Mouse (Mus musculus): ENCODE measurements around the gene Zfhx3.

Gene Zfhx3

GRCm38 (mm10) chr8:108770334-108770733 lies 827.9 kb downstream of the Zfhx3 start:
- ChIA-PET CTCF (interaction anchor here in 3 of 4 experiments (0.6 to 1.2 kb wide), 4 partner anchors 11 to 1106 kb away, joined by 4 to 6 read pairs (median 4); no protein-coding TSS in a partner anchor), POLR2A (interaction anchor here in 1 of 4 experiments (0.9 to 1.9 kb wide), 2 partner anchors 8 to 141 kb away, joined by 3 to 6 read pairs; no protein-coding TSS in a partner anchor)

GRCm38 (mm10) chr8:108773436-108773835 lies 831.0 kb downstream of the Zfhx3 start:
- ChIA-PET POLR2A (interaction anchor here in 1 of 4 experiments (0.7 kb wide), 1 partner anchor 67 kb away, joined by 4 read pairs; no protein-coding TSS in a partner anchor), CTCF (no interaction called here)

- ChIA-PET CTCF (interaction anchor here in 3 of 4 experiments (0.6 kb wide), 3 partner anchors 17 to 1836 kb away, joined by 3 to 4 read pairs (median 3); no protein-coding TSS in a partner anchor), POLR2A (interaction anchor here in 1 of 4 experiments (0.6 to 1.3 kb wide), 3 partner anchors 8 to 198 kb away, joined by 3 to 6 read pairs (median 4); no protein-coding TSS in a partner anchor)
Observed at GRCm38 (mm10) chr8:108778063-108778462, 835.6 kb downstream of the Zfhx3 start.

DNA sequence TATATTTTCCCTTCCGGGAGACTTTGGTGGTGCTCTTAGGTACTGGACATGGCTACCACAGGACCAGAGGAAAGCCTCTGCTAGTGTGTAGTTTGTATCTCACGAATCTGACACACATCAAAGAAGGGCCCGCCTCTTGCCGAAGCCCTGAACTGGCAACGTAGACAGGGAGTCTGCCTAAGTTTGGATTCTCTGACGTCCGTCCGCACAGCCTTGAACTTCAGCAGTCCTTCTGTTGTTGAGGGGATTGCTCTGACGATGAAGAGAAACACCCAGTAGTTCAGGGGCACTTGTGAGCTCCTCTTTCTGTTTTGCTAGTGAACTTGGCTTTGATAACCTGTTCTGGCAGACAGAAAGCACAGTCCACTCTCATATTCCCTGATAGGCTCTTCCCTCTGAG lies 836.1 kb downstream of the Zfhx3 start:
- POLR2A ChIA-PET: interaction anchor here in 1 of 4 experiments (1.3 kb wide), 1 partner anchor 9 kb away, joined by 6 read pairs; no protein-coding TSS in a partner anchor
- CTCF ChIA-PET: no interaction called here

- ChIA-PET CTCF (no interaction called here), POLR2A (interaction anchor here in 2 of 4 experiments (0.5 to 0.6 kb wide), 2 partner anchors 240 to 1433 kb away, joined by 3 to 7 read pairs; no protein-coding TSS in a partner anchor)
Observed at GRCm38 (mm10) chr8:108780766-108781165, 838.3 kb downstream of the Zfhx3 start.

DNA sequence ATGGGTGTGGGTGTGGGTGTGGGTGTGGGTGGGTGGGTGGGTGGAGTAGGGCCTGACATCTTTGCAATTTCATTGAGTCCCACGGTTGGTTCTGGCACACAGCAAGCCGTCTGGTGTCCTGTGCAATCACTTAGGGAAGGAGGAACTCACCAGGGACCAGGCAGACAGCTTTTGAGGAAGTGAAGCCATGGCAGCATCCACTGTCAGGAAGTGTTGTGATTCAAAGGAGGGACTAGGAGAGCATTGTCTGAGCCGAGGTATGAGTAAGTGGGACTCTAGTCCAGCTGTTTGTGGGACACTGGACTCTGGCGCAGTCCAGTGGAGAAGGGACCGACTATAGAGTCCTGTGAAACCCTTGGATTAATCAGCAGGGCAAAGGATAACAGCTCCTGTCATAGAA lies 838.7 kb downstream of the Zfhx3 start:
- POLR2A ChIA-PET: interaction anchor here in 1 of 4 experiments (0.5 to 0.6 kb wide), 2 partner anchors 41 to 1433 kb away, joined by 3 read pairs; no protein-coding TSS in a partner anchor
- CTCF ChIA-PET: no interaction called here

DNA sequence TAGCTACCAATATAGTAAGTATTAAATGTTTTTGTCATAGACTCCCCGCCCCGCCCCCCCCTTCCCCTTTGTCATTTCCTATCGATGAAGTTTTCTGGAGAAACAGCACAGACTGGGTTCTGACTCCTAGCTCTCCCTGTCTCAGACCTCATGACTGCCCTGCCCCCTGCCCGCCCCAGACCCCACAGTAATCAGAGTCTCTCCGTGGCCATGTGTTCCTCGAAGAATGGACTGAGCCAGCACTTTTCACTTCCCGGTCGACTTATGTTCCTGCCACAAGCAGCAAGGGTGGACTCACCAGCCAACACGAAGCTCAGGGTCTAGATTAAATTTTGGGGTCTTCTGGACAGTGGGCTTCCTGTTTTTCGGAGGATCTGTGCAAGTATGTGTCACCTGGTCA lies 840.7 kb downstream of the Zfhx3 start:
- CTCF ChIA-PET: interaction anchor here in 1 of 4 experiments (0.6 to 0.7 kb wide), 2 partner anchors 24 to 573 kb away, joined by 3 to 4 read pairs; no protein-coding TSS in a partner anchor
- POLR2A ChIA-PET: interaction anchor here in 2 of 4 experiments (0.6 kb wide), 2 partner anchors 153 to 230 kb away, joined by 4 read pairs; no protein-coding TSS in a partner anchor

- CTCF ChIA-PET: interaction anchor here in 2 of 4 experiments (0.7 kb wide), 2 partner anchors 76 to 669 kb away, joined by 4 to 5 read pairs; no protein-coding TSS in a partner anchor
- POLR2A ChIA-PET: no interaction called here
Observed at GRCm38 (mm10) chr8:108788156-108788761, 845.8 kb downstream of the Zfhx3 start.

- CTCF ChIA-PET: no interaction called here
Observed at GRCm38 (mm10) chr8:108788762-108789157, 846.3 kb downstream of the Zfhx3 start.

GRCm38 (mm10) chr8:108790559-108791293 lies 848.3 kb downstream of the Zfhx3 start:
- CTCF ChIA-PET: interaction anchor here (0.5 to 1.7 kb wide), 14 partner anchors 23 to 631 kb away, joined by 3 to 7 read pairs (median 4); no protein-coding TSS in a partner anchor
- POLR2A ChIA-PET: interaction anchor here (0.5 to 1.7 kb wide), 11 partner anchors 9 to 1087 kb away, joined by 3 to 8 read pairs (median 4); no protein-coding TSS in a partner anchor

More at GRCm38 (mm10) chr8:108788762-108789157, 846.3 kb downstream of the Zfhx3 start:
- POLR2A ChIA-PET: no interaction called here

DNA sequence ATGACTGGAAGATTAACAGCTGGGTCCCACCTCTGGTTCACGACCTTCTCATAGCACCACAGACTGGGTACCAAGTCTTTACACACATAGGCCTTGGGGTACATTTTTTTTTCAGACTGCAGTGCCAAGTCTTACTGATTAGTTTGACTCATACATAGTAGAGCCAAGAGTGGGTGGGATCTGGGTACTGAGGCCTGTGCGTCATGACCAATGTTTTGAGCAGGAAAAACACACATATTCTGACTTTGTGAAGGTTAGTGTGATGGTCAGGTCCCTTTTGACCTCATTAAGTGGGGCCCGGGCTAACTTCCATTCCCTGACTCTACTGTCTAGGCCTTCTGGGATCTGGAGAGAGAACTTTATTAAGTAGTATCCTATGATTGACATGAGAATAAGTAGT lies 853.6 kb downstream of the Zfhx3 start:
- ChIA-PET CTCF (no interaction called here), POLR2A (no interaction called here)

DNA sequence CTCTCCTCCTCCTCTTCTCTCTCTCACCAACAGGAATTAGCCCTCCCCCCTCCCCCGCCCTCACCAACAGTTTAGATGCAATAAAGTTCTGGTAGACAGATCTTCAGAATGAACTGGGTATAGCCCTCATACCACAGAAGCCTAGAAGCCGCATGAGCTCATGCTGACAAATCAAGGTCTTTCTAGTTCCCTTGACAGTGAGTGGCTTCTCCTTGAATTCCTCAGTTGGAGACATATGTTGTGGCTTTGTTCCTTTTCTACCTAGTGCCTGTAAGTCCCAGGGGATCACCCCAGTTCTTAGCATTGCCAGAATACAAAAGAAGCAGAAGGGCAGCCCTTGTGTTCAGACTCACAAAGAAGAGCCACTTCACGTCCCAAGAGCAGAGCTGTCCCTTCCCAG lies 854.4 kb downstream of the Zfhx3 start:
- POLR2A ChIA-PET: no interaction called here
- CTCF ChIA-PET: no interaction called here

- ChIA-PET CTCF (no interaction called here), POLR2A (interaction anchor here in 2 of 4 experiments (0.7 kb wide), 2 partner anchors 16 to 601 kb away, joined by 5 to 7 read pairs; no protein-coding TSS in a partner anchor)
Observed at GRCm38 (mm10) chr8:108798012-108798411, 855.6 kb downstream of the Zfhx3 start.

DNA sequence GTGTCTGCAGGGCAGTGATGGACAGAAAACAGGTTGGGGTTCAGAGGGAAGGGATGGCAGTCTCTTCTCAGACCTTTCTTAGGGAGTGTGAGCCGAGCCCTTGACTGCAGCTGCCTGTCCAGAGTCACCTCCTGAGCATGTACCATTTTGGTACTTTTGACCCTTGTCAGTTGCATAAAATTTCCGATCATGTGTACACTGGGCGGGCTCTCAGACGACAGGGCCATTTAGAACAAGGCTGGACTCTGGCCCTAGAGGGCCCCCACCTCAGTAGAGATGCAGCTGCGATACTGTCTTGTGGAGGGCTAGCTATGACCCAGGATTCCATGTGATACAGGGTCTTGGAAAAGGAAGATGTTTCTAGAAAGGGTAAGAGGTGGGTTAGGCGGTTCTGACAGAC lies 856.8 kb downstream of the Zfhx3 start:
- ChIA-PET CTCF (no interaction called here), POLR2A (interaction anchor here in 2 of 4 experiments (0.6 to 1.6 kb wide), 4 partner anchors 9 to 86 kb away, joined by 3 to 5 read pairs (median 3); no protein-coding TSS in a partner anchor)

GRCm38 (mm10) chr8:108800357-108800756 lies 857.9 kb downstream of the Zfhx3 start:
- POLR2A ChIA-PET: interaction anchor here in 1 of 4 experiments (1.3 to 1.8 kb wide), 3 partner anchors 10 to 87 kb away, joined by 3 to 5 read pairs (median 5); no protein-coding TSS in a partner anchor

GRCm38 (mm10) chr8:108803017-108803416 lies 860.6 kb downstream of the Zfhx3 start:
- ChIA-PET CTCF (interaction anchor here in 2 of 4 experiments (0.6 to 0.7 kb wide), 2 partner anchors 44 to 733 kb away, joined by 3 to 5 read pairs; no protein-coding TSS in a partner anchor), POLR2A (interaction anchor here in 2 of 4 experiments (0.7 to 1.8 kb wide), 4 partner anchors 12 to 924 kb away, joined by 3 to 5 read pairs (median 3); no protein-coding TSS in a partner anchor)

More at GRCm38 (mm10) chr8:108800357-108800756, 857.9 kb downstream of the Zfhx3 start:
- CTCF ChIA-PET: no interaction called here

DNA sequence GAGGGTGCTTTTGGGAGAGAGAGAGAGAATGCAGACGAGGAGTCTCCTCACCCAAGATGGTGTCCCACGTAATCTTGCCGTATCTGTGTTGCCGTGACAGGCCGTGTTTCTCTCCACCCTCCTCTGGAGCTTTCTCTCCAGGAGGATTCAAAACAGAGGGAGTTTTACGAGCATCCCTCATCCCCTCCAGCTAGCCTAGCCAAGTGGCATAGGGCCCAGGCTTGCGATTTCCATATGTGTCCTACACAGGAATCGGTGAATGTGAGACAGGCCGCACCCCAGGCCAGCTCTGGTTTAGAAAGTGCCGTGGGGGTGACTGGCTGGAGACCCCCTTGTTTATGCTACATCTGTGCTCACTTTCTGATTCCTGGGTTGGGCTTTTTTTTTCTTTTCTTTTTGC lies 869.2 kb downstream of the Zfhx3 start:
- ChIA-PET POLR2A (interaction anchor here in 2 of 4 experiments (1.2 to 1.7 kb wide), 3 partner anchors 9 to 50 kb away, joined by 3 to 6 read pairs (median 4); no protein-coding TSS in a partner anchor), CTCF (interaction anchor here in 2 of 4 experiments (0.7 to 1.1 kb wide), 2 partner anchors 52 to 75 kb away, joined by 3 to 6 read pairs; no protein-coding TSS in a partner anchor)

- POLR2A ChIA-PET: interaction anchor here in 2 of 4 experiments (0.6 to 1.1 kb wide), 3 partner anchors 9 to 15 kb away, joined by 3 to 7 read pairs (median 3); no protein-coding TSS in a partner anchor
- CTCF ChIA-PET: no interaction called here
Observed at GRCm38 (mm10) chr8:108813375-108813774, 870.9 kb downstream of the Zfhx3 start.

DNA sequence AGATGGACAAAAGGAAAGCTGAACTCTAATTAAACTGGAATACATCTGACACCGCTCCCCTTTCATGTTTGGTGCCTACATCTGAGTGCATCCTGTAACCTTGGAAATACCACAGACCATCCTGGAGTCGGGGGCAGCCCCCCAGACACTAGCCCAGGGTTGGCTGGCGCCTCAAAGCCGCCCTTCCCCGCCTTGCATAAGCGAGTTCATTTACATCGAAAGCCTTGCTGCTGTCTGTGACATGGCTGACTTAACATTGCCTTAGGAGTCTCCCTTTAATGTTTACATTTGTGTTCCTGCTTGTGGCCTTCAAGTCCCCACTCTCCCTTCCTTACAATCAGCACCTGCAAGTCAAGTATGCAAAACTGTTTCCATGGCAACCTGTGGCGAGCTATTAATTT lies 876.8 kb downstream of the Zfhx3 start:
- CTCF ChIA-PET: interaction anchor here in 3 of 4 experiments (0.6 to 0.7 kb wide), 5 partner anchors 60 to 1356 kb away, joined by 3 to 6 read pairs (median 3); no protein-coding TSS in a partner anchor
- POLR2A ChIA-PET: interaction anchor here (0.6 to 2.3 kb wide), 11 partner anchors 11 to 1641 kb away, joined by 3 to 6 read pairs (median 4); no protein-coding TSS in a partner anchor
